Mouse (Mus musculus) midbrain, embryonic 15.5 days (tissue): ENCODE results near the gene Cfap52. TPM values are rescaled to one million over a fixed set of nuclear protein-coding genes. Genes with fewer than 3 reads are reported as not detected.
A peak's percentile ranks its signal among the peaks of the same experiment; 100 is the strongest.

Source experiments
- ATAC-seq: fragments of 200-750 bp; cut with Nextera tagmentation; replicated peaks from 2 replicates; pipeline ENCODE4 v1.8.0; 2017; ENCODE audit warnings: moderate TSS enrichment
- H3K27ac ChIP-seq: fragments of 300-500 bp; sonication (generic); 2 replicates; pipeline ENCODE4 v1.5.1; 2015; ENCODE audit warnings: mild to moderate bottlenecking, inconsistent platforms
- H3K27me3 ChIP-seq: fragments of 300-500 bp; sonication (generic); replicated peaks from 2 replicates; pipeline ENCODE4 v1.6.1; 2015; ENCODE audit warnings: inconsistent platforms
- H3K36me3 ChIP-seq: fragments of 300-500 bp; sonication (generic); replicated peaks from 2 replicates; pipeline ENCODE4 v1.6.1; 2015; ENCODE audit warnings: inconsistent platforms
- H3K4me1 ChIP-seq: fragments of 300-500 bp; sonication (generic); 2 replicates; pipeline ENCODE4 v1.6.1; 2015; ENCODE audit warnings: inconsistent platforms
- H3K4me2 ChIP-seq: fragments of 300-500 bp; sonication (generic); 2 replicates; pipeline ENCODE4 v1.6.1; 2015; ENCODE audit warnings: inconsistent platforms, mild to moderate bottlenecking, moderate library complexity
- H3K4me3 ChIP-seq: fragments of 300-500 bp; sonication (generic); 2 replicates; pipeline ENCODE4 v1.5.1; 2015; ENCODE audit warnings: mild to moderate bottlenecking, inconsistent platforms
- H3K9ac ChIP-seq: fragments of 300-500 bp; sonication (generic); 2 replicates; pipeline ENCODE4 v1.6.1; 2015; ENCODE audit warnings: mild to moderate bottlenecking, inconsistent platforms
- H3K9me3 ChIP-seq: fragments of 300-500 bp; sonication (generic); 2 replicates; pipeline ENCODE4 v1.6.1; 2016; ENCODE audit warnings: inconsistent platforms
- WGBS: fragments of 180-500 bp; shearing (Covaris S2); methylation state at CpG from one replicate; pipeline ENCODE4 v1.1.7; 2015; ENCODE audit warnings: mixed read lengths; 5-methylcytosine and 5-hydroxymethylcytosine counted together
- polyA plus RNA-seq: library from polyadenylated mRNA; unstranded; fragments of >200 nt; fragmentation: Nextera tagmentation; extraction: Ambion mirVana; gene quantifications from 2 replicates; pipeline ENCODE4 v1.2.1, GENCODE M21; 2015

Gene Cfap52
- polyA plus RNA-seq, 1 experiment from 2014 or later = 5.0 TPM

DNA sequence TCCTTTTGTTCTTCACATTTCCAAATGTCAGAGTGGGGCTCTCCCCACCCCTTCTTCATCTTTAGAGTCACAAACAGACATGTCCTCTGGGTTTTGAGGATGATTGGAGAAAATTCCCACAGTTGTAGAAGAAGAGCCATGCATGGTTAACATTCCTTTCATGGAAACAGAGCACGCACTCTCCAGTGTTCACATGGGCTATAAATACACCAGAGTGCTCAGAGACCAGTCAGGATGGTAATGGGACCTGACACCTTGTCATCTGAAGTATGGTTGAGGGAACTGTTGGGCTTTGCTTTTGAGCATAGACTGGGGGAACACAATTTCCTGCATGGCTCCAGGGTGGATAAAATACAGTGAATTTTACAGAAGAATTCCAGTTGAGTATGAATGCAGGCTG, 7.2 kb upstream of the Cfap52 start:
- no peaks in the 10 kb centered on the region for H3K27me3 ChIP-seq
- H3K4me1 ChIP-seq = peaks cover 5% of the 10 kb centered on the region
- no peak overlapping the region for H3K27ac ChIP-seq
- ATAC-seq = no peak
- WGBS = 78% methylated on average over 1 of the region's 1 CpGs
- H3K4me3 ChIP-seq = no peak overlapping the region
- H3K4me2 ChIP-seq = no peak overlapping the region
- no peaks in the 10 kb centered on the region for H3K9me3 ChIP-seq
- H3K36me3 ChIP-seq = 0 out of 2 replicates have a peak, but pooled peaks cover 5% of the 10 kb centered on the region
- H3K9ac ChIP-seq = no peak overlapping the region

DNA sequence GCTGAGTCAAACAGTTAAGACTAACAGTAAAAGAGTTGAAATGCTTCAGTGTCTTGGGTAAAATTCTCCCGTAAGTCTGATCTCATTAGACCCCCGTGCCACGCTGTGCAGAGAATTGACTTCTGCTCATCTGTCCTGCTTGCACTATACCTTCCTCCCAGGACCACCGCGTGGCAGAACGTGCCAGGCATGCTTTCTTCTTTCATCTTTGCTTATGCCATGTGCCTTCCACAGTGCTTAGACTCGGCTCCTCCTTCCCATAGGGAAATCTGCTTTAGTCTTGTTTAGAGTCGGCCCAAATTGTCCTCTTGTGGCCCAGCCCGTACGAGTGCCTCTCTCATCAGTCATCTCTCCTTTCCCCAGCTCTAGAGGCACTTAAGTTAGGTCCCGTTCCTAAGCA, 2.4 kb upstream of the Cfap52 start:
- no peak for ATAC-seq
- Histone ChIP-seq H3K4me2 (no peak overlapping the region), H3K9me3 (no peaks in the 10 kb centered on the region), H3K36me3 (no peaks in the 10 kb centered on the region), H3K27ac (no peak overlapping the region), H3K27me3 (no peaks in the 10 kb centered on the region), H3K4me3 (no peak overlapping the region), H3K4me1 (peaks cover 26% of the 10 kb centered on the region), H3K9ac (no peak overlapping the region)
- WGBS = 55% methylated on average over 11 of the region's 11 CpGs

DNA sequence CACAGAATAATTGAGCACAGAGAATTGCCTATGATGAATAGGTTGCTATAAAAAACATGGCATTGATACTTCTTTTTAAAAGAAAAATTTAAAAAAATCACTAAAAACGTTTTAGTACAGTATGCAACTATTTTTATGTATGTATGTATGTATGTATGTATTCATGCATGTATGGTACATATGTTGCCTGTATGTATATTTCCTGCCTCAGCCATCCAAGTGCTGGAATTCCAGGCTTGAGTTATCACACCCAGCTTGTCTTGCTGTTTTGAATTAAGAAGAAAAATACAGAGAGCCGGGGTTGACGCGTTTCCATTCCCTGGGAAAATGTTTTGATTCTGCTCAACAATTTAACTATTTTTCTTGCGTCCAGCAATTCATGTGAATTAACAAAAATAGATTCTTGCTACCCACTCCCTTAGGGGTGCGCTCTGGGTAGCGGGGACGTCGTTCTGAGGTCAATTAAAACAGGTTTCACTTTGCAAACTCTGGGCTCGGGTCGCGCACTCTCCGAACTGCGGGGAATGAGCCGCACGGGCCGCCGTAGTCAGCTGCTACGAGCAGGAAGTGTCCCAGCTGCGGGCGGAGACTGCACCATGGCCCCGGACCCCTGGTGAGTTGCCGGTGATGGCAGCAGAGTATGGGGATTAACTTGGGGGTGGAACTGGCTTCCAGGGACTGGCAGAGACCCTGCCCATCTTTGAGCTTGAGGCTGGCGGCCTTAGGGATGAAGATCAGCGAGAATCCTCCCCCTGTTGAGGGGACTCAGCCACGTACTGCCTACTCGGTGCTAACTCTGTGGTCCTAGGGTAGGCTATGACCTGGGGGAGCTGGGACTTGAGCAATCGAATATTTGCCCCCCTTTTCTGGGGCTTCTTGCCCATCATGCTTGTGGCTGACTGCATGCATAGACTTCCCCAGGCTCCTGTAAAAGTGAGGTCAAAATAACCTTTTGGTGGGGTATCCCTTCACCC, 741 bp upstream of the Cfap52 start, which contains the start of gene Stx8:
Stx8 (plus strand) TSS at position 289 of the 974 bp plus-strand sequence.
- no peaks in the 10 kb centered on the region for H3K27me3 ChIP-seq
- no peaks in the 10 kb centered on the region for H3K36me3 ChIP-seq
- H3K4me3 ChIP-seq = peak within 1 kb of the TSS; percentile 63
- peaks cover 26% of the 10 kb centered on the region for H3K4me1 ChIP-seq
- peak within 1 kb of the TSS; percentile 16; the same call in 1 of the 2 replicates for H3K27ac ChIP-seq
- peak; percentile 87 for ATAC-seq
- H3K9me3 ChIP-seq = no peaks in the 10 kb centered on the region
- H3K9ac ChIP-seq = peak within 1 kb of the TSS; percentile 65
- under 1% methylated on average over 28 of the region's 28 CpGs for WGBS
- peak within 1 kb of the TSS; percentile 85 for H3K4me2 ChIP-seq

DNA sequence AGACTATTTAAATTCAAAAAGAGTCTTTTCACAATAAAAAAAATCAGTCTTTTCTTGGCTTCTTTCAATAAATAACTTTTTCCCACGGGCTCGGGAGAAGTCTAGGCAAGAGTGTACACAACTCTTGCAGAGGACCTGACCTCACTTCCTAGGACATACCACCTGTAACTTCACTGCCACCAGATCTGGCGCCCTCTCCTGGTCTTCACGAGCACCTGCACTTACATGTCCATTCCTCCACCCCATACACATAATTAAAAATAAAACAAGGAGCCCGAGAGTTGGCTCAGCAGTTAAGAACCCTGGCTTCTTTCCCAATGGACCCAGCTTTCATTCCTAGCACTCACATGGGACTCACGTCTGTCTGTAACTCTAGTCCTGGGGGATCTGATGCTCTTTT, 1.3 kb downstream of the Cfap52 start:
- 74% methylated on average over 6 of the region's 6 CpGs for WGBS
- Histone ChIP-seq H3K9me3 (no peaks in the 10 kb centered on the region), H3K27me3 (no peaks in the 10 kb centered on the region), H3K36me3 (no peaks in the 10 kb centered on the region), H3K27ac (no peak overlapping the region), H3K4me3 (no peak overlapping the region), H3K4me2 (no peak overlapping the region), H3K9ac (no peak overlapping the region), H3K4me1 (peaks cover 26% of the 10 kb centered on the region)
- no peak for ATAC-seq

DNA sequence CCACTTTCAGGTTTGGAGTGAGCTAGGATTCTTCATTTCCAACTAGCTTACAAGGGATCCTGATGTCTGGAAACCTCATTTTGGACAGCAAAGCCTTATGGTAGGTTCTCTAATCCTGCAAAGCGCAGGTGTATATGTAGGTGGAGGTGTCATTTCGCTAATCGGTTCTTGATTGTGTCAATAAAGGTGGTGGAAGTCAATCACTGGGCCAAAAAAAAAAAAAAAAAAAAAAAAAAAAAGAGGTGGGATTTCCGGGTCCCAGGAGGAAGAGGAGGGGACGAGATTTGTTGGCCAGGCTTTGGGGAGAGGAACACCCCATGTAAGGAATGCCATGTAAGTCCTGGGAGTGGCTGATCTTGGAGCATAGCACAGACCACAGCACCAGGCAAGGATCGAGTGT, 11.0 kb downstream of the Cfap52 start:
- no peaks in the 10 kb centered on the region for H3K27me3 ChIP-seq

DNA sequence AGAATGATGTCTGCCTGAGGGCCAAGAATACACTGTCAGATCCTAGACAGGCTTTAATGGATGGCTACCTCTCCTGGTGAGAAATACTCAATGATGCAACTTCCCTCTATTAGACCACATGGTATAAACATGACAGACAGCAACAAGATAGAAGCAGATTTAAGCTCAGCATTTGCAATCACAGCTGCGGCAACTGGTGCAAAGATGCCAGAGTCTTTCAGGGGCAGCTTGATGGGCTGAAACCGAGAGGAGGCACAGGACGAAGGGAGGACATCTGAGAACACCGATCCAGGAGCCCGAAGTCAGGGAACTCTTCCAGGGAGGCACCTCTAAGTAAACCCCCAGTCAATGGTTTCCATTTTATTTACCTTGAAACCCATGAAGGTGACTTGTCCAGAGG, 11.8 kb downstream of the Cfap52 start:
- WGBS = 85% methylated on average over 5 of the region's 5 CpGs
- no peak for ATAC-seq
- Histone ChIP-seq H3K27ac (no peak overlapping the region), H3K4me1 (no peaks in the 10 kb centered on the region), H3K4me2 (no peak overlapping the region), H3K4me3 (no peak overlapping the region), H3K27me3 (no peaks in the 10 kb centered on the region), H3K36me3 (no peaks in the 10 kb centered on the region), H3K9me3 (no peaks in the 10 kb centered on the region), H3K9ac (no peak overlapping the region)

More for the DNA sequence above, 11.0 kb downstream of the Cfap52 start:
- Histone ChIP-seq H3K4me2 (no peak overlapping the region), H3K36me3 (no peaks in the 10 kb centered on the region), H3K9ac (no peak overlapping the region), H3K9me3 (no peaks in the 10 kb centered on the region), H3K27ac (no peak overlapping the region), H3K4me1 (no peaks in the 10 kb centered on the region), H3K4me3 (no peak overlapping the region)
- no peak for ATAC-seq
- WGBS = 90% methylated on average over 6 of the region's 6 CpGs

DNA sequence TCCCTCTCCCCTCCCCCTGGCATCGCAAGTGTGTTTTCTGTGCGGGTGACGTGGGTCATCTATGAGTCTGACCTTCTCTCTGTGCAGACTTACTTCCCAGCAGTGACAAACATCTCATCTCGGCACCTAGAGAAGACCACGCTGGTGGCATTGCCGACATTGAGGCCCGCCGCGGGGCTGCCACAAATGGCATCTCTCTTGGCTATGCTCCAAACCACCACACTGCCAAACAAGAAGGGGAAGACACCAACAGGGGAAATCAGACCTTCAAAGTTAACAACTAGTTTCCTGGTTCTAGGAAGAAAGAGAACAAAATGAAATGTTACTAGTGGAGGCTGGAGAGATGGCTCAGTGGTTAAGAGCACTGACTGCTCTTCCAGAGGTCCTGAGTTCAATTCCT, 16.0 kb downstream of the Cfap52 start:
- H3K4me1 ChIP-seq = no peaks in the 10 kb centered on the region
- no peak for ATAC-seq
- WGBS = 79% methylated on average over 9 of the region's 9 CpGs
- H3K4me2 ChIP-seq = no peak overlapping the region
- no peak overlapping the region for H3K27ac ChIP-seq
- H3K9me3 ChIP-seq = no peaks in the 10 kb centered on the region
- H3K9ac ChIP-seq = no peak overlapping the region
- H3K36me3 ChIP-seq = no peaks in the 10 kb centered on the region
- H3K27me3 ChIP-seq = no peaks in the 10 kb centered on the region
- no peak overlapping the region for H3K4me3 ChIP-seq

DNA sequence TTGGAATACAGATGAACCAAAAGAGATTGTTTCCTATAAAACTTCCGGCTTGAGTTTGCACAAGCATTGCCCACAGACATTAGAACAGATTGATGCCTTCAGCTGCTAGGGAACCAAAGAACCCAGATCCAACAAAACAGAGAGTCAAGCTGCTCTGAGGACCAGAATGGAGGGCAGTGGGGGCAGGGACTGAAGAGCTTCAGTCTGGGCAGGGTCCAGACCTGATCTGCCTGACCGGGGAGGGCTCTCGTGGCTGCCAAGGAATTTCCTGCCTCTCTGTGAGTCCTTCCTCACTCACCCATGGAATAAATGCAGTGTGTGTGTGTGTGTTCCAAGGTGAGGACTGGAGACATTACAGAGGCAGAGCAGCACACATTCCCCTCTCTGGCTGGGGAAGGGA, 17.2 kb downstream of the Cfap52 start:
- H3K4me1 ChIP-seq = no peaks in the 10 kb centered on the region
- no peaks in the 10 kb centered on the region for H3K36me3 ChIP-seq
- no peak overlapping the region for H3K4me3 ChIP-seq
- no peak overlapping the region for H3K4me2 ChIP-seq
- no peak overlapping the region for H3K9ac ChIP-seq
- H3K27ac ChIP-seq = no peak overlapping the region
- H3K9me3 ChIP-seq = no peaks in the 10 kb centered on the region
- H3K27me3 ChIP-seq = no peaks in the 10 kb centered on the region
- no peak for ATAC-seq
- 61% methylated on average over 3 of the region's 3 CpGs for WGBS

DNA sequence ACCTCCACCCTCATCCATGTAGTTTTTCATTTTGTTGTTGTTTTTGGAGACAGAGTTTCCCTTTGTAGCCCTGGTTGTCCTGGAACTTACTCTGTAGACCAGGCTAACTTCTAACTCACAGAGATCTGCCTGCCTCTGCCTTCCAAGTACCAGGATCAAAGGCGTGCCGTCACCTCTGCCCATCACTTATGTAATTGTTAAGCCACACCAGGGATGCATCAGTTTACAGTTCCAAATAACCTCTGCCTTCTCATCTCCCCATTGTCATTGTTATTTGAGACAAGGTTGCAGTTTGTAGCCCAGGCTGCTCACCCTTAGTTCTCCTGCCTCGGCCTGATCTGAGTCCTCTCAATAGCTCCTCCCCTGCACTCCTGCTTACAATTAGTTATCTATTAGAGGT, 33.3 kb downstream of the Cfap52 start:
- no peak for ATAC-seq
- H3K27me3 ChIP-seq = no peaks in the 10 kb centered on the region
- no peak overlapping the region for H3K4me3 ChIP-seq
- H3K9me3 ChIP-seq = no peaks in the 10 kb centered on the region
- WGBS = 95% methylated on average over 3 of the region's 3 CpGs
- no peak overlapping the region for H3K4me2 ChIP-seq
- no peak overlapping the region for H3K9ac ChIP-seq
- no peaks in the 10 kb centered on the region for H3K36me3 ChIP-seq
- H3K4me1 ChIP-seq = no peaks in the 10 kb centered on the region
- H3K27ac ChIP-seq = no peak overlapping the region

DNA sequence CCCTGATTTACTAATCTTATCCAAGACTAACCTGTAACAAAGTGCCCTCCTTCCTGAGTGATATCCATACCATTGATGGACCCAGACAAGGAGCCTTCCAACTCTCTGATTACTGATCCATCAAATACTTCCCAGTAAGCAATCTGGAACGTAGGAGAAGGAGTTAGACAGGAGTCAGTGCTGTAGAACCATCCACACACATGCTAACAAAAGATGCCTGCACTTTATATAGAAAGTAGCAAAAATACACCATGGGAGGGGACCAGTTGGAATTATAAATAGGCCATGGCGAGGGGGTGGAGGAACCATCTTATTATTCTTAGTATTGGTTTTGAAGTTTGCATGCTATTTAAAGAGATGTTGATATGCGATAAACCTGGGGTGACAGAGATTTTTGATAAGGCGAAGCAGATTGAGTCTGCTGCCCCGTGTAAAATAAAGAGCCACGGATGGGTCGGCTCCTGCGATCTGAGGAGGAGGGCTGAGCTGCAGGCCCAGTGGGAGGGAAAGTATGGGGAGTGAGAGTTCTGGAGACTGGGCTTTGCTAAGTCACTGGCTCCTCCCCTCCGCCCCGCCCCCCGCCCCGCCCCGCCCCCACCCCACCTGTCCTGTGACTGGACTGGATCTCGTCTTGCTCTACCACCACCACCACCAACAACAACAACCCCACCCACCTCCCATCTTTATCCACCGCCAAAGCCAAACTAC, 38.9 kb downstream of the Cfap52 start:
- Histone ChIP-seq H3K4me1 (peaks cover 10% of the 10 kb centered on the region), H3K9me3 (no peaks in the 10 kb centered on the region), H3K4me2 (no peak overlapping the region), H3K36me3 (no peaks in the 10 kb centered on the region), H3K4me3 (no peak overlapping the region), H3K27me3 (no peaks in the 10 kb centered on the region), H3K9ac (no peak overlapping the region), H3K27ac (no peak overlapping the region)
- ATAC-seq = no peak
- 12% methylated on average over 15 of the region's 15 CpGs for WGBS

DNA sequence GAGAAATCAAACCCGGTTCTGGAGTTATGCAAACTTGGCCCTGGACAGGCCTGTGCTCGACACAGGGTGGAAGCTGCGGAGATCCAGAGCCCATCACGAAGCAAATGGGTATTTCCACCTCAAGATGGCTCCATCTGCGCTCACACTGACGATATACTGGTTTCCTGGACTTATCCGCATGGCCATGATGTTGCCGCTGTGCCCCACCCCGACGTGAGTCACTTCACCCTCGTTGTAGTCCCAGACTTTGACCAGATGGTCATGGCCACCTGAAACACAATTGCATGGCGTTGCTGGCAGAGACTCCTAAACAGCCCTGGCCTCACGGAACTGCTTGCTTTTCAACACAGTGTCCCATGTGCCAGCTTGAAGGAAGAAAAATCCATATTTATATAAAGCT, 40.5 kb downstream of the Cfap52 start:
- Histone ChIP-seq H3K36me3 (no peaks in the 10 kb centered on the region), H3K4me1 (peaks cover 16% of the 10 kb centered on the region), H3K4me2 (no peak overlapping the region), H3K27ac (no peak overlapping the region), H3K9me3 (no peaks in the 10 kb centered on the region), H3K27me3 (peaks cover 15% of the 10 kb centered on the region), H3K4me3 (no peak overlapping the region), H3K9ac (no peak overlapping the region)
- WGBS = 85% methylated on average over 13 of the region's 13 CpGs
- ATAC-seq = no peak

DNA sequence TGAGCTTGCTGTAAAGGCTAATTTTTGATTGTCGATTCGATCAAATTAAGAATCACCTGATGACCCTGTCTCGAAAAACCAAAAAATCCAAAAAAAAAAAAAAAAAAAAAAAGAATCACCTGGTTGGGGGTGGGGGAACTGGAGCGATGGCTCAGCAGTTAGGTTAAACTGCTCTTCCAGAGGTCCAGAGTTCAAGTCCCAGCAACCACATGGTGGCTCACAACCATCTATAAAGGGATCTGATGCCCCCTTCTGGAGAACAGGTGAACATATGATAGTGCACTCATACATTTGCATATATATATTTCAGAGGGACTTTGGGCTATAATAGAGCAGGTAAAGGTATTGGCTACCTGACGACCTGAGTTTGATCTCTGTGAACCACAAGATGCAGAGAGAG, 41.7 kb downstream of the Cfap52 start:
- H3K36me3 ChIP-seq = no peaks in the 10 kb centered on the region
- H3K27ac ChIP-seq = no peak overlapping the region
- 88% methylated on average over 5 of the region's 5 CpGs for WGBS
- H3K27me3 ChIP-seq = peaks cover 23% of the 10 kb centered on the region
- no peak overlapping the region for H3K4me3 ChIP-seq
- H3K4me1 ChIP-seq = peaks cover 16% of the 10 kb centered on the region
- ATAC-seq = no peak
- no peaks in the 10 kb centered on the region for H3K9me3 ChIP-seq
- no peak overlapping the region for H3K9ac ChIP-seq
- no peak overlapping the region for H3K4me2 ChIP-seq
